Mouse (Mus musculus) CD4-positive helper T cell, adult 2 months (primary cell): Measurements from ENCODE around the gene Klf3.

ENCODE experiments used
- DNase-seq: peaks from one replicate; pipeline ENCODE4 v3.0.0-alpha.2; 2012; ENCODE audit warnings: low read depth, missing footprints, low spot score

The Klf3 gene

GRCm38 (mm10) chr5:64809257-64809656 lies 6.1 kb downstream of the Klf3 start:
- no peak for DNase-seq

- DNase-seq = no peak
These were observed 6.7 kb downstream of the Klf3 start for GRCm38 (mm10) chr5:64809864-64810263.

GRCm38 (mm10) chr5:64810860-64811499 lies 7.8 kb downstream of the Klf3 start:
- DNase-seq = no peak

GRCm38 (mm10) chr5:64811500-64812123 lies 8.4 kb downstream of the Klf3 start:
- peak; percentile 58 for DNase-seq

- DNase-seq = peak; percentile 52
These were observed 9.2 kb downstream of the Klf3 start for GRCm38 (mm10) chr5:64812124-64812982.

- DNase-seq = no peak
These were observed 9.8 kb downstream of the Klf3 start for GRCm38 (mm10) chr5:64812983-64813304.

GRCm38 (mm10) chr5:64813361-64813760 lies 10.2 kb downstream of the Klf3 start:
- peak; percentile 90 for DNase-seq

- peak; percentile 48 for DNase-seq
These were observed 11.2 kb downstream of the Klf3 start for GRCm38 (mm10) chr5:64814416-64814815.

GRCm38 (mm10) chr5:64815631-64816030 lies 12.4 kb downstream of the Klf3 start:
- no peak for DNase-seq

GRCm38 (mm10) chr5:64816290-64816973 lies 13.2 kb downstream of the Klf3 start:
- DNase-seq = no peak

- no peak for DNase-seq
These were observed 13.7 kb downstream of the Klf3 start for GRCm38 (mm10) chr5:64816974-64817296.

- peak; percentile 87 for DNase-seq
These were observed 16.2 kb downstream of the Klf3 start for GRCm38 (mm10) chr5:64819390-64819789.

GRCm38 (mm10) chr5:64820138-64820537 lies 16.9 kb downstream of the Klf3 start:
- DNase-seq = no peak

GRCm38 (mm10) chr5:64821294-64821693 lies 18.1 kb downstream of the Klf3 start:
- DNase-seq = no peak

GRCm38 (mm10) chr5:64821964-64822363 lies 18.8 kb downstream of the Klf3 start:
- DNase-seq = no peak

GRCm38 (mm10) chr5:64823431-64823830 lies 20.2 kb downstream of the Klf3 start:
- DNase-seq = no peak

GRCm38 (mm10) chr5:64824765-64825164 lies 21.6 kb downstream of the Klf3 start:
- DNase-seq = no peak

- DNase-seq = no peak
These were observed 22.3 kb downstream of the Klf3 start for GRCm38 (mm10) chr5:64825496-64825895.

- no peak for DNase-seq
These were observed 24.0 kb downstream of the Klf3 start for GRCm38 (mm10) chr5:64827151-64827550.

- DNase-seq = no peak
These were observed 25.1 kb downstream of the Klf3 start for GRCm38 (mm10) chr5:64828314-64828713.

- no peak for DNase-seq
These were observed 26.4 kb downstream of the Klf3 start for GRCm38 (mm10) chr5:64829606-64830005.

GRCm38 (mm10) chr5:64830773-64831172 lies 27.6 kb downstream of the Klf3 start:
- DNase-seq = no peak
